Mouse (Mus musculus) cortical plate, adult 2 months (tissue): ENCODE results near the gene Lsamp. TPM values are rescaled to one million over a fixed set of nuclear protein-coding genes. Genes with fewer than 3 reads are reported as not detected.

ENCODE experiments used
- H3K27ac ChIP-seq: fragments of 200-500 bp; 2 replicates; pipeline ENCODE4 v1.5.1; 2012; ENCODE audit warnings: low read length, control low read depth, inconsistent platforms; ENCODE audit not compliant: insufficient read depth
- H3K4me1 ChIP-seq: fragments of 200-500 bp; 2 replicates; pipeline ENCODE4 v1.6.1; 2011; ENCODE audit warnings: low read length; ENCODE audit not compliant: control insufficient read depth, insufficient read depth
- H3K4me3 ChIP-seq: fragments of 200-500 bp; 2 replicates; pipeline ENCODE4 v1.5.1; 2011; ENCODE audit warnings: mild to moderate bottlenecking, low read length, control low read depth; ENCODE audit not compliant: insufficient read depth
- CTCF ChIP-seq: fragments of 200-500 bp; IDR thresholded peaks from 2 replicates; pipeline ENCODE4 v1.5.1; 2011; ENCODE audit warnings: mild to moderate bottlenecking, control low read depth, low read length; ENCODE audit not compliant: insufficient read depth; ENCODE audit errors: extremely low read depth
- POLR2A ChIP-seq: fragments of 200-500 bp; IDR thresholded peaks from 2 replicates; pipeline ENCODE4 v1.6.1; 2011; ENCODE audit warnings: mild to moderate bottlenecking, low read length, control low read depth; ENCODE audit not compliant: insufficient read depth; ENCODE audit errors: extremely low read depth
- polyA plus RNA-seq: library from polyadenylated mRNA; depleted of rRNA; stranded (reverse); fragments of >200 nt; gene quantifications from 2 replicates; pipeline ENCODE4 v1.2.3, GENCODE M21; 2012

The Lsamp gene
- polyA plus RNA-seq, 1 experiment: 99.8 TPM

DNA sequence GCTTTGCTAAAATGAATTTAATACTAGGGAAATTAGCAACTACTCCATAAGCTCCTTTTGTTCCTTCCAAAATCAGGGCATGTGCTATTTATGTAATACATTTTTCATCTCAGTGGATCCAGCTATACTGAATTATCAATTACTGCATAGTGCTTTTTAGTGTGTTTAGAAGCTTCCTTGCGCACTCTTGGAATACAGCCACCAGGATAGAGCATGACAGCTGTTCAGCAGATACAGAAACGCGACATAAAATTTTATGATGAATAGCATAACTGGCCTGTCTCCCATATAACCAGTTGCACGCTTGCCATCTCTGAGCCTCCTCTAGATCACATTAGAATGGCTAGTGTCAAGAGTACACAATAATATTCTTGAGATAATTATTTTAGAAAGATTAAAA is 894.1 kb downstream of the Lsamp start:
- no peaks in the 10 kb centered on the region; the same call in 1 of the 2 replicates for H3K4me1 ChIP-seq
- no peak overlapping the region for H3K27ac ChIP-seq
- no peak for TF ChIP-seq CTCF
- TF ChIP-seq POLR2A: no peak
- H3K4me3 ChIP-seq: no peak overlapping the region

GRCm38 (mm10) chr16:40881942-40882341 is 897.8 kb downstream of the Lsamp start:
- TF ChIP-seq POLR2A: no peak
- no peak for TF ChIP-seq CTCF
- Histone ChIP-seq H3K27ac (no peak overlapping the region), H3K4me3 (no peak overlapping the region), H3K4me1 (no peaks in the 10 kb centered on the region; the same call in 1 of the 2 replicates)

GRCm38 (mm10) chr16:40891338-40891737 is 907.2 kb downstream of the Lsamp start:
- no peak for TF ChIP-seq POLR2A
- TF ChIP-seq CTCF: no peak
- Histone ChIP-seq H3K4me1 (no peaks in the 10 kb centered on the region), H3K4me3 (no peak overlapping the region), H3K27ac (no peak overlapping the region)

DNA sequence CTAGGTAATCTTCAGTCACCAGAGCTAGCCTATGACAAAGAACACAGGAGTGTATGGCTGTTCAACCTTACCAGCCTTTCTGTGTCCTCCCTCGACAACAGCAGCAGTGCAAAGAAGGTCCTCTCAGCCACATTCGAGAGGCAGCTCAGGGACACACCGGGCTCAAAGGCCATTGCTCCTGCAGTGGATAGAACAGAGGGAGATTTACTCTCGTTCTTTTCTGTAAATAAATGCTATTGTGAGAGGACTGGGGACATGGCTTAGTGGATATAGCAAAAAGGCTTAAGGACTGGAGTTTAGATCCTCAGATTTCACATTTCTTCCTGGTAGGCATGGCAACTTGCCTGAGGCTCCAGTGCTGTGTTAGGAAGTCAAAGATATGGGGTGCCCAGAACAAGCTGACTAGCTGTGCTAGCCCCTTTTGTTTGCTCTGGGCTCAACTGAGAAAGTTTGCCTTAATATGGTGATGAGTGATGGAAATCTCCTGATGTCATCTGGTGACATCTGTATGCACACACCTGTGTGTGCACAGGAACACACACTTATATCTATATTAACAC is 913.7 kb downstream of the Lsamp start:
- no peaks in the 10 kb centered on the region for H3K4me1 ChIP-seq
- H3K27ac ChIP-seq: no peak overlapping the region
- TF ChIP-seq POLR2A: no peak
- no peak for TF ChIP-seq CTCF
- no peak overlapping the region for H3K4me3 ChIP-seq

DNA sequence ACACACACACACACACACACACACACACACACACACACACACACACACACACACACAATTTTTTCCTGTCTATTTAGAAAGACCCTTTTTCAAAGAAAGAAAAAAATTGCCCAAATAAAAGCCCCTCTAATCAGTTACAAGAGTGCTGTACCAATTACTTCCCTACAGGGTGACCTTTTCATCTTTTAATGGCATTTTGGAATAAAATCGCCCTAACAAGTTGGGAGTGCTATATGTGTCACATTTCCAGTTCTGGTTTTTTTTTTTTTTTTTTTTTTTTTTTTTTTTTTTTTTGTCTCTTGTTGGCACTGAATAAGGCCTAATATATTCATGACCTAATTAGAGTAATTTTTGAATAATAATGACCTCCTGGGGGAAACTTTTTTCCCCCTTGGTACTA is 923.7 kb downstream of the Lsamp start:
- no peaks in the 10 kb centered on the region for H3K4me1 ChIP-seq
- no peak overlapping the region for H3K4me3 ChIP-seq
- TF ChIP-seq CTCF (no peak), POLR2A (no peak)
- H3K27ac ChIP-seq: no peak overlapping the region

DNA sequence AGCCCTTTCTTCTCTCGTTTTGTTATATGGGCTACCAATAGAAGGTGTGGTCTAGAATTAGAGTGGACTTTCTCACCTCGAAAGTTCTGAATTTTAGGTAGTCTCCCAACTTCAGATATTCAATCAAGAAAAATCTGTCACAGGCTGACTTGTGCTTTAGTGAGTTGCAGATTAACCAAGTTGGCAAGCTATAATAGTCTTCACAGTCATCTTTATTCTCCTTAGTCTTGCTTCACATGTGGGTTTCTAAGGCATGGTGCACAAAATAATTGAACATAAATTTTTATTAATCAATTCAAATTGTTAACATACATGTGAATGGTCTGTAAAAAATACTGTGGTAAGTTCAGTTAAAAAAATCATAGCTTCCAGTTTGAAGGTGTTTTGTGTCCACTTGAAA is 930.0 kb downstream of the Lsamp start:
- Histone ChIP-seq H3K27ac (no peak overlapping the region), H3K4me1 (no peaks in the 10 kb centered on the region), H3K4me3 (no peak overlapping the region)
- no peak for TF ChIP-seq CTCF
- no peak for TF ChIP-seq POLR2A

GRCm38 (mm10) chr16:40930596-40930995 is 946.4 kb downstream of the Lsamp start:
- Histone ChIP-seq H3K4me1 (no peaks in the 10 kb centered on the region), H3K4me3 (no peak overlapping the region), H3K27ac (no peak overlapping the region)
- TF ChIP-seq CTCF: no peak
- TF ChIP-seq POLR2A: no peak

DNA sequence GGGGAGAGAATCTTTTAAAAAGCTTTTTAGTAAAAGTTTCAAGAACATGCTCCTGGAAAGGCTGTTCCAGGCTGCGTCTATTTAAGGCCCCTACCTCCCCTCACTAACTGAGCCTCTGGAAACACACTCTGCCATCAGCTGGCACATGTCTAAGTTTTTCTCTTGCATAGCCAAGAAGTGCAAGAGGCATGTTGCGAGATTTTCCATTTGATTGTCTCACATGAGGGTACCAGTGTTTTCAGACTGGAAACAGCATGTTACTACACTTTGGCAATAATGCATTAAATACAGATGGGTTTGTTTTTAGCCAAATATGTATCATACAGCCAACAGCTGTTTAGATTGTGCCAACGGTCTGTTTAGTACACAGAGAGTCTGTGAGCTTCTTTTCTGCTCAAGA is 958.1 kb downstream of the Lsamp start:
- H3K4me1 ChIP-seq: no peaks in the 10 kb centered on the region
- H3K4me3 ChIP-seq: no peak overlapping the region
- TF ChIP-seq CTCF (no peak), POLR2A (no peak)
- H3K27ac ChIP-seq: no peak overlapping the region

DNA sequence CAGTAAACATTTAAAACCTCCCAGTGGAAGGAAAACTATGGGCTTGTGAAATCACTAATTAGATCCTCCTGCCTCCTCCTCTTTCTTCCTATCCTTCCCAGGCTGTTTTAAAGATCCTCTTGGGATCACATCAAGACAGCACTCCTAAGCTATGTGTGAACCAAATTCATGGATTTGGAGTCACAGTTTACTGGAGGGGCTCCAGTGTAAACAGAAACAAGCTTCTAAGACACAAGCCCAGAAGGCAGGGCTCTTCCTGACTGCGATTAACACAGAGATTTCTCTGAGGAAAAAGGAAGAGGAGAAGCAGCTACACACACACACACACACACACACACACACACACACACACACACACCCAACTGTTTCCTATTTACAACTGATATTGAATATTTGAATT is 961.7 kb downstream of the Lsamp start:
- TF ChIP-seq CTCF: no peak
- TF ChIP-seq POLR2A: no peak
- Histone ChIP-seq H3K4me1 (no peaks in the 10 kb centered on the region), H3K4me3 (no peak overlapping the region), H3K27ac (no peak overlapping the region)

DNA sequence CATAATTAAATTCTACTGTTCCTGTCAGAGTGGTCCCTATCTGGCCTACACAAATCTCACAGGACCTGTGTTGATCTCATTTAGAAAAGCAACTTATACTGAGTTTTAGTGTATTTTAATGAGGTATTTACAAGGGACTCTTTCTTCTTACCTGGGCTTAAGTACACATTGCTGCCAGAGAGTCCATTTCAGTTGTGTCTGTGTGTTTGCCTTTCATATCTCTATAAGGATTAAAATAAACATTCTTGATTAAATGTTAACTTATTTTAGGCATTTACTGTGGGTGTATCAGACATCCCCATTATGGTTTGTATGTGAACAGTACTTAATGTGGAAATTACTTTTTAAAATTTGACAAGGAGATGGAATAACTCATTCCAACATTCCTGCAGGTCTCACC is 963.9 kb downstream of the Lsamp start:
- no peak overlapping the region for H3K4me3 ChIP-seq
- no peak overlapping the region for H3K27ac ChIP-seq
- TF ChIP-seq POLR2A (no peak), CTCF (no peak)
- H3K4me1 ChIP-seq: no peaks in the 10 kb centered on the region
